Mouse (Mus musculus): ENCODE results near the gene Fam69b. TPM values are rescaled to one million over a fixed set of nuclear protein-coding genes. Genes with fewer than 3 reads are reported as not detected.
A peak's percentile ranks its signal among the peaks of the same experiment; 100 is the strongest.

Gene Fam69b
- polyA plus RNA-seq, 1 experiment from 2014 or later = 67.1 TPM

DNA sequence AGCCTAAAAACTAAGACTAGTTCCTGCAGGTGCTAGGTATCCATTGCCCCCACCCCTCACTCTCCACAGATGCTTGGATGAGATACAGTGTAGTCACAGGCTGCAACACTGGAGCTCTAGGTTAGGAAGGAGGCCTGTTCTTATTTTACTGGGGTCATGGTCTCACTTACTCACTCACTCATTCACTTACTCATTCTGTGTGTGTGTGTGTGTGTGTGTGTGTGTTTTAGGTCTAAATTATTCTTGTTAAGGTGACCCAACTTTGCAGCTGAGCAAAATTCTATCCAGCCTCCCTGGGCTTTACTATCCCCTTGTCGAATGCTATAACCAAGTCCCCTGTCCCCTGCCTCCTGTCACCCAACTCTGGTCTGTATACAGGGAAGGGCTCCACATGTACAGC is 26.7 kb upstream of the Fam69b start:
- peaks cover 14% of the 10 kb centered on the region for H3K4me1 ChIP-seq
- no peak overlapping the region for H3K9ac ChIP-seq
- 83% methylated on average over 1 of the region's 1 CpGs for WGBS
- ATAC-seq (ENCODE audit: low FRiP score) = no peak
- no peaks in the 10 kb centered on the region for H3K9me3 ChIP-seq
- H3K27ac ChIP-seq = no peak overlapping the region
- no peaks in the 10 kb centered on the region for H3K36me3 ChIP-seq (replicated peaks)
- H3K4me3 ChIP-seq (replicated peaks) = no peak overlapping the region
- peaks cover 50% of the 10 kb centered on the region for H3K27me3 ChIP-seq
- H3K4me2 ChIP-seq = no peak overlapping the region

DNA sequence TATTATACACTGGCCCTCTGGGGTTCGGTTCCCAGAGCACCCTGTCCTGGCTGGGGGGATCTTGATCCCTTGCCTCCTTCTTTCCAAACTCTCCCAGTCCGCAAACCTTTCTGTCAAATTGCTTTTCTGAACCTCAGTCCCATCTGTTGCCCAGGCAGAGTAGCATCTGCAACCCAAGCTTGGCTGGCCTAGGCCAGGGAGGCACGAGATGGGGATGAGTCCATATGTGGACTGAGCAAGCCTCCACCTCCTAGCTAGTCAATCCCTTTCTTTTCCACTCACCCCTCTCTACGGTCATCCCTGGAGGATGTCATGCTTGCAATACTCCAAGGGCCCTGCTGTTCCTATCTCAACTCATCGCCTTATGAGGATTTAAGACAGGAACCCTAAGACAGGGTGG is 25.6 kb upstream of the Fam69b start:
- no peak for ATAC-seq (ENCODE audit: low FRiP score)
- Histone ChIP-seq H3K4me3 (replicated peaks) (no peak overlapping the region), H3K9me3 (no peaks in the 10 kb centered on the region), H3K36me3 (replicated peaks) (no peaks in the 10 kb centered on the region), H3K27me3 (peaks cover 54% of the 10 kb centered on the region), H3K9ac (no peak overlapping the region), H3K27ac (no peak overlapping the region), H3K4me2 (no peak overlapping the region), H3K4me1 (peaks cover 14% of the 10 kb centered on the region)
- WGBS = 80% methylated on average over 5 of the region's 5 CpGs

DNA sequence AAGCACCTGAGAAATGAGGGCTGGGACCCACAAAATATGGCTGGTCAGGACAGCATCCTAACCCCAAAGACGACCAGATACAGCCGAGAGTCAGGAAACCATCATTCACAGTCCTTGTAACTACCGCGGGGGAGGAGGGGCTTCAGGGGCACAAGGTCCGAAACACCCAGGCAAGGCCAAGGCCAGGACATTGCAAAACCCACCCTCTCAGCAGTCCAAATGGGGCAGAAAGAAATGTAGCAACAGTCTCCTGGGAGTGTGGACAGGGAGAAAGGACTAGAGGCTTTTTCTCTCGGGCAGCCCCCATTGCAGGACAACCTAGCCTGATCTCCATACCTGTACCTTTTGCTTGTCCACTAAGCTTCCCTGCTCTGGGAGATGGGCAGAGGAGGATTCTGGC is 25.1 kb upstream of the Fam69b start:
- 22% methylated on average over 6 of the region's 6 CpGs for WGBS
- Histone ChIP-seq H3K9ac (0 out of 2 replicates have a peak overlapping the region, but pooled peaks have one; percentile 60), H3K36me3 (replicated peaks) (no peaks in the 10 kb centered on the region), H3K4me3 (replicated peaks) (peak overlapping the region; percentile 58), H3K27me3 (peaks cover 60% of the 10 kb centered on the region), H3K4me1 (peaks cover 14% of the 10 kb centered on the region), H3K9me3 (no peaks in the 10 kb centered on the region), H3K4me2 (peak overlapping the region; percentile 82), H3K27ac (no peak overlapping the region)
- no peak for ATAC-seq (ENCODE audit: low FRiP score)

DNA sequence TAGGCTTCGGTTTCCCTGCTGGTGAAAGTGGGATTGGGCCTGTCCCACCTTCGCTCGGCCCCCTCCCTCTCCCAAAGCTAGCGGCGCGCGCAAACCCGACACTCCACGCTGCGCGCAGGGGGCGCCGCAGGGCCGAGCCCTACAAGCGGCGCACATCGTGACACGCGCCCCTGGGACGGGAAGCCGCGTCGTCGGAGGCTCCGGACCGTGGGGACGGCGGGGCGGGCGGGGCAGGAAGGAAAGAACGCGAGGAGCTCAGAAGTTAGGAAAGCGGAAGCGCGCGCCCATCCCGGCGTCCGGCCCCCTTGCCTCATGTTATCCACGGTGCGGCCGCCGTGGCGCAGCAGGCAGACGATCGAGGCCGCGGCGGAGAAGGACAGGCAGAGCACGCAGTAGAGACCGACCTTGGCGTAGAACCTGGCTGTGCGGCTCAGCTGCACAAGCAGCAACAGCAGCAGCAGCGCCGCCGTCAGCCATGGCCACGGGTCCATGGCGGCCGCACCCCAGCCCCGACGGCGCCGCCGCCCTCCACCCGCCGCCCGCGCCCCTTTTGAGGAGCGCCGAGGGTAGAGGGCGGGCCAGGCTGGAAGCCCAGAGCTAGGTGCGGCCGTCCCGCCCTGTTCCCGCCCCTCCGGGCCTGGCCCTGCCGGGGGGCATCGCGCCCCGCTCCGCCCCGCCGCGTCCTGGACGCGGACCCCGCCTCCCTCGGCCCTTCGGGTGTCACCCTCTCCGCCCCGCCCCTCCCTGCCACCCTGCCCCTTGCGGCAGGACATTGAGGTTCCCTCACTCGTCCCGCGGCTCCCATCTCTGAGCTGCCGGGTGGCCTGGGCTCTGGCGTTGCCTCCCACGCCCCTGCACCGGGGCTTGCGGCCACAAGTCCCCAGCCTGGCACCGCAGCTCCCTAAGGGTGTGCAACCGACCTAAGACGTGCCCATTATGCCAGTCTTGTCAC is 24.3 kb upstream of the Fam69b start, which contains the start of gene Agpat2:
TSS of gene Agpat2 (minus strand) at position 698 of the 952 bp plus-strand sequence.
- H3K4me1 ChIP-seq = peaks cover 14% of the 10 kb centered on the region
- no peak within 1 kb of the TSS for H3K27ac ChIP-seq

DNA sequence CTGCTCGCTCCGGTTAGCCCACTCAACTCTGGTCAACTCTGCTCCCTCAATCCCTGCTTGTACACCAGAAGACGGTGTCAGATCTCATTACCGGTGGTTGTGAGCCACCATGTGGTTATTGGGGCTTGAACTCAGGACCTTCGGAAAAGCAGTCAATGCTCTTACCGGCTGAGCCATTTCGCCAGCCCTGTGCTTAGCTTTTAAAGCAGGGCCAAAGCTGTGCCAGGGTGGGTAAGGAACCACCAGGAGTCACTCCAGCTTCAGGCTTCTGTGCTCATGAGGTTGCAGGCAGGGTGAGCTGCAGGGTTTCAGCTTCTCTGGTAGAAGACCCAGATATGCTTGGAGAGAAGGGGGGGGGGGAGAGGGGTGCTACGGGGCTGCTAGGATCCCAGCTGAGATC is 22.9 kb upstream of the Fam69b start:
- no peak for ATAC-seq (ENCODE audit: low FRiP score)

More for the DNA sequence above, 24.3 kb upstream of the Fam69b start, which contains the start of gene Agpat2:
- peak within 1 kb of the TSS; percentile 82 for H3K4me2 ChIP-seq
- H3K9me3 ChIP-seq = no peaks in the 10 kb centered on the region
- under 1% methylated on average over 96 of the region's 103 CpGs for WGBS
- peak; percentile 69 for ATAC-seq (ENCODE audit: low FRiP score)
- peaks cover 61% of the 10 kb centered on the region for H3K27me3 ChIP-seq
- peak within 1 kb of the TSS; percentile 58 for H3K4me3 ChIP-seq (replicated peaks)
- no peaks in the 10 kb centered on the region for H3K36me3 ChIP-seq (replicated peaks)
- peak within 1 kb of the TSS; percentile 60 for H3K9ac ChIP-seq

DNA sequence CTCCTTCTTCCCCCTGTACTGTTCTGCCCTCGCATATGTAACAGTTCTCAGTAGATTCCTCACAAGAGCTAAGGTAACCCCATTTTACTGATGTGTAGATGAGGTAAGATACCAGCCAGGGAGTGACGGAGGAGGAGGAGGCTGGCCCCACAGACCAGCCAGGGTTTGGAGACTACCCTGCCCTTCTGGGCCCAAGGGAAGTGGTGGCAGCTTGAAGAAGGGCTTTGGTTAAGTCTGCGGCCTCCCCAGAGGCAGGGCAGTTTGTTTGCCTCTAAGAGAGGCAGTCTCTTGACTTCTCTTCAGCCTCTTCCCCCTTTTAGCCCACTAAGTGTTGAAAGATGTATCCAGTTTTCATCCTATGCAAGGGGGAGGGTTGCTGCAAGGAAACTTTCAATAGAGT is 21.7 kb upstream of the Fam69b start:
- Histone ChIP-seq H3K9me3 (no peaks in the 10 kb centered on the region), H3K36me3 (replicated peaks) (no peaks in the 10 kb centered on the region), H3K27ac (no peak overlapping the region), H3K4me2 (no peak overlapping the region), H3K4me1 (peaks cover 14% of the 10 kb centered on the region), H3K9ac (no peak overlapping the region), H3K4me3 (replicated peaks) (no peak overlapping the region), H3K27me3 (peaks cover 59% of the 10 kb centered on the region)
- ATAC-seq (ENCODE audit: low FRiP score) = no peak
- WGBS = 84% methylated on average over 3 of the region's 3 CpGs

More for the DNA sequence above, 22.9 kb upstream of the Fam69b start:
- Histone ChIP-seq H3K4me2 (no peak overlapping the region), H3K27me3 (peaks cover 61% of the 10 kb centered on the region), H3K4me1 (peaks cover 14% of the 10 kb centered on the region), H3K36me3 (replicated peaks) (no peaks in the 10 kb centered on the region), H3K9ac (no peak overlapping the region), H3K27ac (no peak overlapping the region), H3K9me3 (no peaks in the 10 kb centered on the region), H3K4me3 (replicated peaks) (no peak overlapping the region)
- WGBS = 90% methylated on average over 8 of the region's 8 CpGs

DNA sequence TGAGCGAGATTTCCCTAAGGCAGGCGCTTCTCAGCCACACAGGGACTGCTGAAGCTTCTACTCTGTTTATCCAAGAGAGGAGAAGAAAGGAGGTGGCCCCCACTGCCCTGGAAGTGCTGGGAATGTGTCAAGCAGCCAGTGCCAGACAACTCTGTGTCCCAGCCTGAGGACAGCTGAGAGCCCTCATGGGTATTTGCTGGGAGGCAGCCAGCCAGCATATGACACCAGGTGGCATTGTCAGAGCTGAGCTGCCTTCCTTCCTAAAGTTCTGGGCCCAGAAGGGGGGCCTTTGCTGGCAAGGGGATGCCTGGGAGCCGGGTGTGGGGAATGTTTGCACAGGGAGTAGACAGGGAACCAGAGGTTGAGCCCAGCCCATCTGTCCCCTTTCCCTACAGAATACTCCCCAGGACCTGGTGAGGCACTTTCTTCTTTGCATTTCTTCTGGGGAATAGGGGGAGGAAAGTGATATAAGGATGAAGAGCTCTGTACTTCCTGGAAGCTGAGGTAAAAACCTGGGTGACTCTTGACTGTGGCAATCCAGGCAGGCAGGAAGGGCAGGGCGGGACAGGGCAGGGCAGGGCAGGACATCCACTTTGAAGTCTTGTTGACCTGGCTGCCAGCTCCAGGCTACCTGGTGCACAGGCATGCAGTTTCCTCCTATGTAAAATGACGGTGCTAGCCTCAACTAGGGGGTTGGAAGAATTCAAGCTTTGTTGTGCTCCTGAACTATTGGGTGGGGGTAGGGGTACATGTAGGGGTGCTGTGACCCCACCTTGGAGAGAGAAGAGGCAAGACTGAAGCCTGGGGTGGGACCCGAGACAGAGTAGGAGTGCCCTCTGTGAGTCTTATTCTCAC is 21.0 kb upstream of the Fam69b start:
- H3K27me3 ChIP-seq = peaks cover 52% of the 10 kb centered on the region
- peaks cover 14% of the 10 kb centered on the region for H3K4me1 ChIP-seq
- H3K27ac ChIP-seq = no peak overlapping the region
- no peak overlapping the region for H3K9ac ChIP-seq
- H3K36me3 ChIP-seq (replicated peaks) = no peaks in the 10 kb centered on the region
- WGBS = 63% methylated on average over 6 of the region's 6 CpGs
- no peak overlapping the region for H3K4me3 ChIP-seq (replicated peaks)
- H3K9me3 ChIP-seq = no peaks in the 10 kb centered on the region
- ATAC-seq (ENCODE audit: low FRiP score) = no peak
- H3K4me2 ChIP-seq = no peak overlapping the region

DNA sequence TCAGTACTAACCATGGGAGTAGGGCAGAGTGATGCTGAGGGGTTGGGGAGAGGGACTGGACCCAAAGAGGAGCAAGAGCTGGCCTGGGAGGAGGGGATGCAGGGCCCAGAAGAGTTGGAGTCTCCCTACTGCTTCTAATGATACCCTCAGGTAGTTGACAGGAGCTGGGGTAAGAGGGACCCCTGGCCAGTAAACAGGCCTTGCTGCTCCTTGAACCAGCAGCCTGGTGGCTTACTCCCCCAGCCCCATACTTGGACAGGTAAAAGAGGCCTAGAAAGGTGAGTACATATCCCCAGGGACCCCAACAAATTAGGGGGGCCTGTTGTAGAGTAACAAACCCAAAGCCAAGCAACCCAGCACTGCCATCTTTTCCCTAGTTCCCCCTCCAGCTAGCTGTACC is 19.5 kb upstream of the Fam69b start:
- H3K9me3 ChIP-seq = no peaks in the 10 kb centered on the region
- peaks cover 37% of the 10 kb centered on the region for H3K27me3 ChIP-seq
- H3K4me1 ChIP-seq = peaks cover 6% of the 10 kb centered on the region
- H3K36me3 ChIP-seq (replicated peaks) = no peaks in the 10 kb centered on the region
- no peak overlapping the region for H3K4me2 ChIP-seq
- H3K9ac ChIP-seq = no peak overlapping the region
- H3K4me3 ChIP-seq (replicated peaks) = no peak overlapping the region
- ATAC-seq (ENCODE audit: low FRiP score) = no peak
- no peak overlapping the region for H3K27ac ChIP-seq

DNA sequence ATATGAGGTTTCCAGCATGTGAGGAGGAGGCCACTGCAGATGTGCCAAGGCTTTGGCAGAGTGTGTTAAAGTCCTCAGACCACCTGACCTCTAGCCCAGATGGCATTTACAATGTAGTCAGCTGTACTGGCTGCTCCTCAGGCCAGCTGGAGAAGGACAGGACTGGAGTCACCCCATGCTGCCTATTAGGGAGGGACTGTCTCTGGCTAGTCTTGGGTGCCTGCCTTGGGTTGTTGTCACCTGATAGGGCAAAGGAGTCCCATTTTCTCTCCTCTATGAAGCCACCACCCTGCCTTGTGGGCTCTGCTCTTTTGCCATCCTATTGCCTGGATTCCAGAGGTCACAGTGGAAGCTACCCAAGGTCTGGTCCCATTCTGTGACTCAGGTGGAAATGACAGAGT is 19.0 kb upstream of the Fam69b start:
- ATAC-seq (ENCODE audit: low FRiP score) = no peak
- Histone ChIP-seq H3K9me3 (no peaks in the 10 kb centered on the region), H3K36me3 (replicated peaks) (no peaks in the 10 kb centered on the region), H3K4me2 (no peak overlapping the region), H3K27me3 (peaks cover 33% of the 10 kb centered on the region), H3K4me1 (peaks cover 3% of the 10 kb centered on the region), H3K27ac (no peak overlapping the region), H3K4me3 (replicated peaks) (no peak overlapping the region), H3K9ac (no peak overlapping the region)

DNA sequence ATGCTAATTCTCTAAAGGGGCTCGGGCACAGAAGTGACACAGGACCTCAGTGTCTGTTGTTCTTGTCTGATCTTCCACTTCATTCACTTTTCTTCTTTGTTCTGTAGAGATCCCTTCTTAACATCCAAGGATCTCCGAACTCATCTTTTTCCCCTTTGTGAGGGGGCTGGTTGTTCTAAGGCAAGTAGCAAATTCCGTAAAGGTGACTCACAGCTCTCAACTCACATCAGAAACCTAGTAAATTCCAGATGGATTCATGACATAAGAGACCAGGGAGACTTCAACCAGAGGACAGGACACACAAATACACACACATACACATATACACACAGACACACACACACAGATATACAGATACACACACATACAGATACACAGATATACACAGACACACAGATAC is 17.7 kb upstream of the Fam69b start:
- H3K4me1 ChIP-seq = no peaks in the 10 kb centered on the region
- no peak overlapping the region for H3K4me2 ChIP-seq
- no peaks in the 10 kb centered on the region for H3K9me3 ChIP-seq
- WGBS = 81% methylated on average over 3 of the region's 3 CpGs
- ATAC-seq (ENCODE audit: low FRiP score) = no peak
- no peak overlapping the region for H3K27ac ChIP-seq
- no peaks in the 10 kb centered on the region for H3K36me3 ChIP-seq (replicated peaks)
- H3K4me3 ChIP-seq (replicated peaks) = no peak overlapping the region
- H3K9ac ChIP-seq = no peak overlapping the region
- peaks cover 24% of the 10 kb centered on the region for H3K27me3 ChIP-seq

DNA sequence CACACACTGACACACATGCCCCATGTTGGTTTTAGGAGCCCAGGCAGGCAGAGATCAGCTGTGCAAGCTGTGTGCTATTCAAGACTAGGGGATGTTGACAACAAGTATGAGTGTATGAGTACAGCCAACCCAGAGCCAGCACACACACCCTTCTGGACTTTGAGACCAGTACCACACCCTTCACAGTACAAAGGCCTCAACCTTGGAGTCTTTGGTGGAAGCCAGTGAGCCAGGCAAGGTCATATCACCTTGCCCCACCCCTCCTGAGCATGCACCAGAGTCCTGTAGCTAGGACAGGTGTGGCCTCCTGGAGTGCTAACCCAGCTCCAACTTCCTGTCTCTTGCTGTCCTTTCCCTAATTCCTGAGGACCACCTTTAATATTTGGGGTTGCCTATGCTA is 17.2 kb upstream of the Fam69b start:
- ATAC-seq (ENCODE audit: low FRiP score) = no peak
- Histone ChIP-seq H3K4me2 (no peak overlapping the region), H3K36me3 (replicated peaks) (no peaks in the 10 kb centered on the region), H3K27me3 (peaks cover 20% of the 10 kb centered on the region), H3K4me1 (no peaks in the 10 kb centered on the region), H3K27ac (no peak overlapping the region), H3K4me3 (replicated peaks) (no peak overlapping the region), H3K9me3 (no peaks in the 10 kb centered on the region), H3K9ac (no peak overlapping the region)

DNA sequence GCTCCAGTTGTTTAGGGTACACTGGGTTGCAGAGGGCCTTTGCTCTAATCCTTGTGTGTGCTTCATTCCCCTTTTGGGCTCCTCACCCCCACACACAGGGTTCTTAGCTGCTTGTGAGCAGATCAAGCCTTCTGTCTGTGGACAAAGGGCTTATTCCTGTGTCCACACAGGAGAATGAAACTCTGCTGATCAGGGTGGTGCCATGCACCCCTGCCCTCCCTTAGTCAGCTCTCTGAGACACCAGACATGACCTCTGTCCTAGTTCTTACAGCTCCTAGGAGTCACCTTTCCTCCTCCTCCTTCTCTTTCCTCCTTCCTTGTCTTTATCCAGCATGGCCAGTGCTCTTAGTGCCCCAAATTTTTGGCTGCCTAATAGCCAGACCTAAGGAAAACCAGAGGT is 16.4 kb upstream of the Fam69b start:
- no peak overlapping the region for H3K4me2 ChIP-seq
- no peak overlapping the region for H3K9ac ChIP-seq
- H3K27me3 ChIP-seq = peaks cover 11% of the 10 kb centered on the region
- H3K9me3 ChIP-seq = no peaks in the 10 kb centered on the region
- no peaks in the 10 kb centered on the region for H3K36me3 ChIP-seq (replicated peaks)
- H3K4me1 ChIP-seq = no peaks in the 10 kb centered on the region
- H3K27ac ChIP-seq = no peak overlapping the region
- ATAC-seq (ENCODE audit: low FRiP score) = no peak
- no peak overlapping the region for H3K4me3 ChIP-seq (replicated peaks)

All from forebrain, embryonic 12.5 days (tissue).